Mouse (Mus musculus) CD8-positive naive resting alpha-beta T cell, adult 2 months (primary cell): ENCODE results near the gene Psme2b.
"Not testable (repeated sequence)": the region's sequence is repeated elsewhere in the genome, so short reads cannot be mapped to it uniquely, and the experiment has no call there.

ENCODE experiments used
- DNase-seq, 2 experiments: peaks; one replicate each; pipeline ENCODE4 v3.0.0; 2022; ENCODE audit warnings: low read depth in 2 of 2, low spot score in 2 of 2

Gene Psme2b

DNA sequence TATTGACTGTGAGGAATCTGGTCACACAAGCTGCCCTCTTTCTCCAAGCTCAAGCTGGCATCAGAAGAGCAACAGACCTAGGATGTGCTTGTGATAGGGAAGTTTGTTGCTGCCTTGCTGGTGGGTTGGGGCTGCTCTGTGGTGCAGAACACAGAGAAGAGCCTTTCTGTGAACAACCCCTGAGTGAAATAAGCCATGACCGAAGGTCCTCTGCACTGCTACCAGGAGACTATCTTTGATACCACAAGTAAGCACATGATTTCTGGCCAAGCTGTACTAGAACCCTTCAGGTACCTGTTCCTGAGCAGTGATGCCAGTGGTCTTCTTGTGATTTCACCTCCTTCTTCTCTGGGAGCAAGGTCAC, 44.4 kb downstream of the Psme2b start:
- DNase-seq = not testable (repeated sequence)

DNA sequence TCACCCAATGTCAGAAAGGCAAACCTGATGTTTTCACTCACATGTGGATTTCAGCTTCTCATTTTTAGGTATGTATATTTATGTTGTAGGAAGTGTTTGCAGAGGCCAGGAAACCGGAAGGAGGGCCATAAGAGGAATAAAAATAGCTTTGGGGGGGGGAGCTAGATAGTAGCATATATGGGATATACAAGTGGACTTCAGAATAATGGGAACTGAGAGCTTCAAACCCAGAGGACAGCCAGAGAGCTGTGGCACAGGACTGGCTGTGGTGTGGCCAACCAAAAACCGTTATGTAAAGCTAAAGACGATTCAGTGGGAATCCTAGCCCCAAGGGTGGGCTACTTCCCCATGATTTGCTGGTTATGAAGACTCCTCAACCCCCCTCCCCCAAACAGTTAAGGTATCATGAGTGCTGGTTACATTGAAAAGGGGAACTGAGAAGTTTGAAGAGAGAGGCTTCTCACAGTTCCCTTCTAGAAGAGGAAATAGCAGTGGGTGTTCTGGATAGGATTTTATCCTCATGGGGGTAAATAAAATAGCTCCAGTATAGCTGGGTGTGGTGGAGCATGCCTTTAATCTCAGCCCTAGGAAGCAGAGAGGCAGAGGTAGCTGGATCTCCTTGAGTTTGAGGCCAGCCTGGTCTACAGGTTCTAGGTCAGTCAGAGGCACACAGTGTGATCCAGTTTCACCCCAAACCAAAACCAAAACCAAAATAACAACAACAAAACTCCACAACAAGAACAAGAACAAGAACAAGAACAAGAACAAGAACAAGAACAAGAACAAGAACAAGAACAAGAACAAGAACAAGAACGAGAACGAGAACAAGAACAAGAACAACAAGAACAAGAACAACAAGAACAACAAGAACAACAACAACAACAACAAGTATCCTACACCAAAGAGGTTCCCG, 45.1 kb downstream of the Psme2b start:
- not testable (repeated sequence) for DNase-seq

DNA sequence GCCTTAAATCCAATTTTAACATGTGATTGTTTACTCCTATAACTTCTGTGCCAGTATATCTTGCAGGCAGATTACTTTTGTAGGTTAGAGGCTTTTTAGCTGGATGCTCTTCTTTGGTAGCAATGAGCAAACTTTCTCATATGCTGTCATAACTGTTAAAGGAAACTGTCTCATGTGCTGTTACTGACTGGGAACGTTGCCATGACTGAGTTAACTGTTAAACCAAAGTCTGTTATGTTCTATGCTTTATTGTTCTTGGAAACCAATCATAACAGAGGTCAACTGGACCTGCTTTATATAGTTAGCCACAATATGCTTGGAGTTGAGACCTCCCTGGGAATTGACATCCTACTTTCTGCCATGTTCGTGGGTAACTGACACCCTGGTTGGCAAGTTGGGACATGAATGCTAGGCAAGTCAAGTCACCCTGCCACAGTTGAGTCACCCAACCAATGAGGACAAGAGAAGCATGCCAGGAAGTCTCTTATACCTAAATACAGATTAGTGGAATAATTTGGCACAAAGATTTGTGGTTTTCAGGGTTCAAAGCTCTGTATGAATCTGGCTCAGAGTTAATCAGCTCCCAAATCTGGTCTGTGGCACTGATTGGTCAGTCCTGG, 47.1 kb downstream of the Psme2b start:
- DNase-seq = no peak
